Mouse (Mus musculus) liver, embryonic 14.5 days (tissue): Measurements from ENCODE around the gene Xpot. TPM values are rescaled to one million over a fixed set of nuclear protein-coding genes. Genes with fewer than 3 reads are reported as not detected.
A peak's percentile ranks its signal among the peaks of the same experiment; 100 is the strongest.

Source experiments
- ATAC-seq: fragments of 200-750 bp; cut with Nextera tagmentation; 2 replicates; pipeline ENCODE4 v1.8.0; 2017; ENCODE audit warnings: moderate number of reproducible peaks, mild to moderate bottlenecking, moderate library complexity; ENCODE audit not compliant: insufficient read depth
- DNase-seq, 3 experiments: peaks; one replicate each; pipeline ENCODE4 v3.0.0-alpha.2; 2012 to 2013; ENCODE audit warnings: low read depth in 3 of 3, low spot score in 3 of 3
- H3K27ac ChIP-seq: fragments of 300-500 bp; sonication (generic); 2 replicates; pipeline ENCODE4 v1.5.1; 2014; ENCODE audit warnings: moderate library complexity, mild to moderate bottlenecking, control low read depth, inconsistent platforms
- H3K27me3 ChIP-seq: fragments of 300-500 bp; sonication (generic); 2 replicates; pipeline ENCODE4 v1.6.1; 2014; ENCODE audit warnings: mild to moderate bottlenecking, low read length, moderate library complexity; ENCODE audit not compliant: control insufficient read depth, insufficient read depth
- H3K36me3 ChIP-seq: fragments of 300-500 bp; sonication (generic); replicated peaks from 2 replicates; pipeline ENCODE4 v1.6.1; 2014; ENCODE audit warnings: low read depth; ENCODE audit not compliant: control insufficient read depth, insufficient read depth
- H3K4me1 ChIP-seq, 2 experiments: fragments of 200-500 bp in 1 of 2; fragments of 300-500 bp in 1 of 2; sonication (generic) in 1 of 2; replicated peaks; 2 replicates each; pipeline ENCODE4 v1.6.1; 2012 to 2014; ENCODE audit warnings: antibody characterized with exemption in 1 of 2, inconsistent platforms in 1 of 2, low read length in 1 of 2; ENCODE audit not compliant: control insufficient read depth in 2 of 2, insufficient read depth in 2 of 2
- H3K4me2 ChIP-seq: fragments of 300-500 bp; sonication (generic); 2 replicates; pipeline ENCODE4 v1.6.1; 2014; ENCODE audit warnings: low read depth, mild to moderate bottlenecking, control low read depth, moderate library complexity
- H3K4me3 ChIP-seq, 2 experiments: fragments of 200-500 bp in 1 of 2; fragments of 300-500 bp in 1 of 2; sonication (generic) in 1 of 2; 2 replicates each; pipeline ENCODE4 v1.5.1; 2012 to 2014; ENCODE audit warnings: low read depth in 2 of 2, low read length in 2 of 2, mild to moderate bottlenecking in 2 of 2, control low read depth in 1 of 2, inconsistent platforms in 1 of 2, moderate library complexity in 1 of 2; ENCODE audit not compliant: insufficient read depth in 1 of 2
- H3K9ac ChIP-seq: fragments of 300-500 bp; sonication (generic); replicated peaks from 2 replicates; pipeline ENCODE4 v1.6.1; 2014; ENCODE audit warnings: mild to moderate bottlenecking, control low read depth, moderate library complexity
- H3K9me3 ChIP-seq: fragments of 300-500 bp; sonication (generic); 2 replicates; pipeline ENCODE4 v1.6.1; 2016; ENCODE audit warnings: low read length, mixed read lengths; ENCODE audit not compliant: control insufficient read depth
- CTCF ChIP-seq: IDR thresholded peaks from 2 replicates; pipeline ENCODE4 v1.5.1; 2016; ENCODE audit warnings: antibody characterized with exemption, low read depth, control low read depth
- EP300 ChIP-seq: IDR thresholded peaks from 2 replicates; pipeline ENCODE4 v1.6.1; 2016; ENCODE audit warnings: antibody characterized with exemption, low read depth
- WGBS: fragments of 180-500 bp; shearing (Covaris S2); extraction: QIAGEN DNeasy Blood & Tissue Kit; methylation state at CpG from one replicate; pipeline ENCODE4 v1.1.7; 2014; ENCODE audit not compliant: insufficient replicate concordance; 5-methylcytosine and 5-hydroxymethylcytosine counted together
- polyA plus RNA-seq, 2 experiments: library from polyadenylated mRNA; depleted of rRNA in 1 of 2; stranded (reverse) in 1 of 2; unstranded in 1 of 2; fragments of >200 nt; fragmentation: Nextera tagmentation in 1 of 2; extraction: Ambion mirVana in 1 of 2; gene quantifications; 2 replicates each; pipeline versions ENCODE4 v1.2.1 to v1.2.3; 2012 to 2014

Xpot gene
- polyA plus RNA-seq, 2 experiments: 26.2 to 40.3 TPM

- TF ChIP-seq CTCF: no peak
- TF ChIP-seq EP300: no peak
Measured at GRCm38 (mm10) chr10:121640944-121641271, 14.8 kb upstream of the Xpot start.

DNA sequence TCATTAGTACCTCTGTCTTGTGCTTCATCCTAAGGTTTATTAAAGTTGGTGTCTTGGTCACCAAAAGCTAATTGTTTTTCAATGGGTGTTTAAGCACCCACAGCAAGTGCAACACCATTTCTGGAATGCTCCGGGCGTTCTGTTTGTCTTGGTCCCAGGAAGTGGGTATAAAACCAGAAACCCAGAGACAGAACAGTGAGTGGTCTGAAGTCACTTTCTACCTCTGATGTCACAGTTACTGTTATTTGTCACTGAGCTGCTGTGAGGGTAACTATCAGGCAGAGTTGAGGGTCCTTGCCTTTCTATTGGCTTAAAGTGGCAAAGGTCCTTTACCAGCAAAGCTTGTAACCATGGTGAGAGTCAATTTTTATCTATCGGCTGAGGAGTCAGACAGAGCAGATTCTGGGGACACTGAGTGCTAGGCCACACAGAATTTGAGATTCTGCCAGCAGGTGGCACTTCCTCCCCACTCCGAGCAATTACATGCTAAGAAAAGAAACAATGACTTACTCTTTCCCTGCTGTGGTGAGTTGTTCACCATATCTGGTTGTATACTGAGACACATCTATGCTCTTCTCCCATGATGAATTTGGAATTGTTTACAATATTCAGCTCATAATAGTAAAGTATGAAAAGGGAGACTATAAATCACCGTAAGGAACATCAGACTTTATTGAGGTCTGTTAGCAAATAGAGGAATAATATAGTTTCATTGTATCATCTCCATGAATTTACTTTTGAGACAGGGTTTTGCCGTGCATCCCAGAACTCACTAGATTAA lies 14.2 kb upstream of the Xpot start:
- peaks cover 29% of the 10 kb centered on the region for H3K27me3 ChIP-seq
- no peaks in the 10 kb centered on the region for H3K9me3 ChIP-seq
- ATAC-seq (no peak), DNase-seq (no peak)
- H3K4me3 ChIP-seq: no peak overlapping the region
- H3K4me1 ChIP-seq: peaks cover 0 to 4% of the 10 kb centered on the region in 2 experiments; a peak in 1 of 4 replicates
- TF ChIP-seq EP300: no peak
- TF ChIP-seq CTCF: peak; percentile 62
- H3K9ac ChIP-seq: no peak overlapping the region
- H3K4me2 ChIP-seq: no peak overlapping the region
- H3K36me3 ChIP-seq: no peaks in the 10 kb centered on the region
- H3K27ac ChIP-seq: no peak overlapping the region
- 39% methylated on average over 6 of the region's 6 CpGs for WGBS

More at GRCm38 (mm10) chr10:121640944-121641271, 14.8 kb upstream of the Xpot start:
- Histone ChIP-seq H3K9me3 (no peaks in the 10 kb centered on the region), H3K27ac (no peak overlapping the region), H3K27me3 (peaks cover 29% of the 10 kb centered on the region), H3K9ac (no peak overlapping the region), H3K36me3 (no peaks in the 10 kb centered on the region), H3K4me2 (peak overlapping the region; percentile 69), H3K4me1 (peaks cover 0 to 4% of the 10 kb centered on the region in 2 experiments; a peak in 1 of 4 replicates), H3K4me3 (peak overlapping the region; percentile 1 to 51; a peak in 3 of 4 replicates)
- ATAC-seq (no peak), DNase-seq (no peak)
- 14% methylated on average over 10 of the region's 10 CpGs for WGBS

DNA sequence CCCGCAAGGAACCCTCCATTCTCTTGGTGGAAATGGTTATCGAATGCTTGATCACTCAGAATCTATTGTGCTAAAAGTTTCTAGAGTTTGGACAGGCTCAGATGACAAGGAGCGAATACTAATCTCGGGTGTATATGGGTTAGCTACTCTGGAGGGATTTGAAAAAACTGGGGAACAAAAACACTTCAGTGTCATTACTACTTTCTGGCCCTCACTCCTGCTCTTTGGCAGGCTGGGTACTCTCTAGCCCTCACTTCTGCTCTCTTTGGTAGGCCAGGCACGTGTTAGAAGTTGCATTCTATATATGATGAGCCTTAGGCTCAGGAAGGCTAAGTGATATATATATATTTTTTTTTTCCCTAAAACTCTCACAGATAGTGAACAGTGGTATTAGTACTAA lies 13.4 kb upstream of the Xpot start:
- Histone ChIP-seq H3K36me3 (no peaks in the 10 kb centered on the region), H3K4me2 (no peak overlapping the region), H3K27me3 (peaks cover 29% of the 10 kb centered on the region), H3K27ac (no peak overlapping the region), H3K9me3 (no peaks in the 10 kb centered on the region), H3K9ac (no peak overlapping the region), H3K4me3 (no peak overlapping the region), H3K4me1 (peaks cover 0 to 4% of the 10 kb centered on the region in 2 experiments; a peak in 1 of 4 replicates)
- no peak for DNase-seq
- ATAC-seq: no peak
- WGBS: 65% methylated on average over 5 of the region's 5 CpGs
- no peak for TF ChIP-seq CTCF

DNA sequence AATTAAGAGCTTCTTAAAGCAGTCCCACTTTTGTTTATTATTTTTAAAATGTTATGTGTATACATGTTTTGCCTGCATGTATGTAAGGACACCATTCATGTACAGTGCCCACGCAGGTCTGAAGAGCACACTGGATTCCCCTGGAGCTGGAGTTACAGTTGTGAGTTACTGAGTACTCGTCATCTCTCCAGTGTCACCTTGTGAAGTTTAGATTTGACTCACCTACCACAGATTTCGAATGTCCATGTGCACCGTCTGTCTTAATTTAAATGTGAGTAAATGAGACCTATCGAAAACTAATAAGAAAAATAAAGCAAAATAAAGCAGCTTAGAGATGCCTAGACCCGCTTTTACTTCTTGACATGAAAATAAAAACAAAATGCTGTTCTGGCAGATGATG lies 10.1 kb upstream of the Xpot start:
- H3K27me3 ChIP-seq: peaks cover 9% of the 10 kb centered on the region
- WGBS: 71% methylated on average over 6 of the region's 6 CpGs
- no peaks in the 10 kb centered on the region for H3K36me3 ChIP-seq
- no peak overlapping the region for H3K4me2 ChIP-seq
- H3K4me3 ChIP-seq: no peak overlapping the region
- ATAC-seq (no peak), DNase-seq (no peak)
- H3K9me3 ChIP-seq: no peaks in the 10 kb centered on the region
- peaks cover 0 to 4% of the 10 kb centered on the region in 2 experiments; a peak in 1 of 4 replicates for H3K4me1 ChIP-seq
- TF ChIP-seq CTCF (no peak), EP300 (no peak)
- H3K27ac ChIP-seq: no peak overlapping the region
- H3K9ac ChIP-seq: no peak overlapping the region

GRCm38 (mm10) chr10:121634159-121634558 lies 8.0 kb upstream of the Xpot start:
- no peak for TF ChIP-seq CTCF
- no peak for TF ChIP-seq EP300
- no peak overlapping the region for H3K4me2 ChIP-seq
- H3K27ac ChIP-seq: no peak overlapping the region
- no peak for ATAC-seq
- H3K27me3 ChIP-seq: no peaks in the 10 kb centered on the region; the same call in 1 of the 2 replicates
- WGBS: 13% methylated on average over 1 of the region's 1 CpGs
- H3K9me3 ChIP-seq: no peaks in the 10 kb centered on the region
- no peak overlapping the region for H3K4me3 ChIP-seq
- H3K4me1 ChIP-seq: no peaks in the 10 kb centered on the region
- DNase-seq: no peak
- no peak overlapping the region for H3K9ac ChIP-seq
- no peaks in the 10 kb centered on the region for H3K36me3 ChIP-seq
